Mouse (Mus musculus): ENCODE measurements around the gene Zfp335.
"Not testable (repeated sequence)": the region's sequence is repeated elsewhere in the genome, so short reads cannot be mapped to it uniquely, and the experiment has no call there.

Zfp335 gene

GRCm38 (mm10) chr2:164894048-164894447 lies 17.5 kb downstream of the Zfp335 start:
- DNase-seq (ENCODE audit: low spot score in 2 of 2), result no peak

- no peak for DNase-seq (ENCODE audit: low spot score in 2 of 2)
These were observed 18.8 kb downstream of the Zfp335 start for GRCm38 (mm10) chr2:164892696-164893216.

- DNase-seq (ENCODE audit: low spot score in 2 of 2), result no peak
These were observed 19.5 kb downstream of the Zfp335 start for GRCm38 (mm10) chr2:164891908-164892695.

GRCm38 (mm10) chr2:164891056-164891834 lies 20.3 kb downstream of the Zfp335 start:
- no peak for DNase-seq (ENCODE audit: low spot score in 2 of 2)

GRCm38 (mm10) chr2:164890411-164891049 lies 21.0 kb downstream of the Zfp335 start:
- DNase-seq (ENCODE audit: low spot score in 2 of 2), result no peak

- DNase-seq (ENCODE audit: low spot score in 2 of 2), result no peak
These were observed 21.6 kb downstream of the Zfp335 start for GRCm38 (mm10) chr2:164889960-164890359.

- DNase-seq (ENCODE audit: low spot score in 2 of 2), result no peak
These were observed 22.6 kb downstream of the Zfp335 start for GRCm38 (mm10) chr2:164888996-164889395.

- no peak for DNase-seq (ENCODE audit: low spot score in 2 of 2)
These were observed 24.9 kb downstream of the Zfp335 start for GRCm38 (mm10) chr2:164886617-164887016.

GRCm38 (mm10) chr2:164885788-164886187 lies 25.8 kb downstream of the Zfp335 start:
- peak; percentile 87 to 92 for DNase-seq (ENCODE audit: low spot score in 2 of 2)

GRCm38 (mm10) chr2:164882619-164883018 lies 28.9 kb downstream of the Zfp335 start:
- DNase-seq (ENCODE audit: low spot score in 2 of 2), result no peak

GRCm38 (mm10) chr2:164879568-164880277 lies 31.8 kb downstream of the Zfp335 start:
- peak; percentile 96 to 97 for DNase-seq (ENCODE audit: low spot score in 2 of 2)

- peak; percentile 95 to 96 for DNase-seq (ENCODE audit: low spot score in 2 of 2)
These were observed 32.4 kb downstream of the Zfp335 start, which contains the start of gene Pcif1 for GRCm38 (mm10) chr2:164879228-164879567. Gene Pcif1, plus strand, starts transcription at chr2:164879304.

GRCm38 (mm10) chr2:164878509-164879227 lies 32.9 kb downstream of the Zfp335 start:
- peak; percentile 59 to 72 for DNase-seq (ENCODE audit: low spot score in 2 of 2)

GRCm38 (mm10) chr2:164877376-164878215 lies 34.0 kb downstream of the Zfp335 start:
- not testable (repeated sequence) for DNase-seq (ENCODE audit: low spot score in 2 of 2)

GRCm38 (mm10) chr2:164875648-164876047 lies 35.9 kb downstream of the Zfp335 start:
- DNase-seq (ENCODE audit: low spot score in 2 of 2), result not testable (repeated sequence)

GRCm38 (mm10) chr2:164874239-164874769 lies 37.3 kb downstream of the Zfp335 start:
- DNase-seq (ENCODE audit: low spot score in 2 of 2), result no peak

- DNase-seq (ENCODE audit: low spot score in 2 of 2), result no peak
These were observed 37.9 kb downstream of the Zfp335 start for GRCm38 (mm10) chr2:164873621-164874020.

- DNase-seq (ENCODE audit: low spot score in 2 of 2), result no peak
These were observed 39.8 kb downstream of the Zfp335 start for GRCm38 (mm10) chr2:164871602-164872303.

- no peak for DNase-seq (ENCODE audit: low spot score in 2 of 2)
These were observed 43.1 kb downstream of the Zfp335 start for GRCm38 (mm10) chr2:164868491-164868890.

Measured in right cerebral cortex, postnatal 10 days (tissue).